Mouse (Mus musculus): ENCODE results near the gene Gm5741.

Gene Gm5741

GRCm38 (mm10) chr8:85074167-85074566, 6.4 kb upstream of the Gm5741 start:
- in situ Hi-C loops (cut with MboI; ENCODE audit: low sequenced_read_pairs) = no loop called here

- in situ Hi-C loops (cut with MboI; ENCODE audit: low sequenced_read_pairs) = no loop called here
Observed at GRCm38 (mm10) chr8:85073041-85073612, 5.3 kb upstream of the Gm5741 start.

GRCm38 (mm10) chr8:85072364-85072929, 4.7 kb upstream of the Gm5741 start:
- in situ Hi-C loops (cut with MboI; ENCODE audit: low sequenced_read_pairs) = no loop called here

- in situ Hi-C loops (cut with MboI; ENCODE audit: low sequenced_read_pairs) = no loop called here
Observed at GRCm38 (mm10) chr8:85071514-85072281, 3.9 kb upstream of the Gm5741 start, which contains the start of gene Dhps. TSS of gene Dhps (plus strand) at chr8:85071757.

GRCm38 (mm10) chr8:85071041-85071440, 3.3 kb upstream of the Gm5741 start:
- in situ Hi-C loops (cut with MboI; ENCODE audit: low sequenced_read_pairs) = no loop called here

- in situ Hi-C loops (cut with MboI; ENCODE audit: low sequenced_read_pairs) = no loop called here
Observed at GRCm38 (mm10) chr8:85067155-85067554, 627 bp downstream of the Gm5741 start.

GRCm38 (mm10) chr8:85065213-85065612, 2.6 kb downstream of the Gm5741 start:
- in situ Hi-C loops (cut with MboI; ENCODE audit: low sequenced_read_pairs) = no loop called here

GRCm38 (mm10) chr8:85062603-85063002, 5.2 kb downstream of the Gm5741 start:
- in situ Hi-C loops (cut with MboI; ENCODE audit: low sequenced_read_pairs) = no loop called here

- in situ Hi-C loops (cut with MboI; ENCODE audit: low sequenced_read_pairs) = no loop called here
Observed at GRCm38 (mm10) chr8:85059879-85060616, 7.7 kb downstream of the Gm5741 start, which contains the start of gene Fbxw9. TSS of gene Fbxw9 (plus strand) at chr8:85060055.

- in situ Hi-C loops (cut with MboI; ENCODE audit: low sequenced_read_pairs) = no loop called here
Observed at GRCm38 (mm10) chr8:85057367-85057766, 10.4 kb downstream of the Gm5741 start.

- in situ Hi-C loops (cut with MboI; ENCODE audit: low sequenced_read_pairs) = no loop called here
Observed at GRCm38 (mm10) chr8:85043619-85044018, 24.2 kb downstream of the Gm5741 start.

GRCm38 (mm10) chr8:85037681-85038531, 29.9 kb downstream of the Gm5741 start:
- in situ Hi-C loops (cut with MboI; ENCODE audit: low sequenced_read_pairs) = no loop called here

GRCm38 (mm10) chr8:85037366-85037680, 30.5 kb downstream of the Gm5741 start:
- in situ Hi-C loops (cut with MboI; ENCODE audit: low sequenced_read_pairs) = no loop called here

- in situ Hi-C loops (cut with MboI; ENCODE audit: low sequenced_read_pairs) = no loop called here
Observed at GRCm38 (mm10) chr8:85036718-85037365, 30.9 kb downstream of the Gm5741 start, which contains the start of gene Tnpo2. TSS of gene Tnpo2 (plus strand) at chr8:85036915.

- in situ Hi-C loops (cut with MboI; ENCODE audit: low sequenced_read_pairs) = no loop called here
Observed at GRCm38 (mm10) chr8:85036381-85036717, 31.4 kb downstream of the Gm5741 start.

GRCm38 (mm10) chr8:85035728-85036310, 32.0 kb downstream of the Gm5741 start:
- in situ Hi-C loops (cut with MboI; ENCODE audit: low sequenced_read_pairs) = no loop called here

- in situ Hi-C loops (cut with MboI; ENCODE audit: low sequenced_read_pairs) = no loop called here
Observed at GRCm38 (mm10) chr8:85035165-85035727, 32.5 kb downstream of the Gm5741 start.

GRCm38 (mm10) chr8:85034764-85035163, 33.0 kb downstream of the Gm5741 start:
- in situ Hi-C loops (cut with MboI; ENCODE audit: low sequenced_read_pairs) = no loop called here

- in situ Hi-C loops (cut with MboI; ENCODE audit: low sequenced_read_pairs) = no loop called here
Observed at GRCm38 (mm10) chr8:85033867-85034266, 33.9 kb downstream of the Gm5741 start.
